Mouse (Mus musculus) heart, adult 11 months (tissue): ENCODE measurements around the gene Auts2.

Experiments
- DNase-seq: peaks from one replicate; pipeline ENCODE4 v3.0.0; 2022

Gene Auts2

GRCm38 (mm10) chr5:131886636-131887035, 656.5 kb downstream of the Auts2 start:
- peak; percentile 72 for DNase-seq

GRCm38 (mm10) chr5:131876569-131876968, 666.6 kb downstream of the Auts2 start:
- no peak for DNase-seq

- DNase-seq, result no peak
These were observed 667.2 kb downstream of the Auts2 start for GRCm38 (mm10) chr5:131875976-131876375.

- no peak for DNase-seq
These were observed 670.0 kb downstream of the Auts2 start for GRCm38 (mm10) chr5:131873116-131873515.

GRCm38 (mm10) chr5:131869711-131870499, 673.2 kb downstream of the Auts2 start:
- no peak for DNase-seq

GRCm38 (mm10) chr5:131865200-131865599, 677.9 kb downstream of the Auts2 start:
- DNase-seq, result no peak

- no peak for DNase-seq
These were observed 685.2 kb downstream of the Auts2 start for GRCm38 (mm10) chr5:131857976-131858375.

GRCm38 (mm10) chr5:131855358-131855757, 687.8 kb downstream of the Auts2 start:
- DNase-seq, result peak; percentile 97

- DNase-seq, result no peak
These were observed 691.3 kb downstream of the Auts2 start for GRCm38 (mm10) chr5:131851597-131852453.

- DNase-seq, result no peak
These were observed 692.4 kb downstream of the Auts2 start for GRCm38 (mm10) chr5:131850632-131851335.

- no peak for DNase-seq
These were observed 693.5 kb downstream of the Auts2 start for GRCm38 (mm10) chr5:131849644-131850043.

- DNase-seq, result no peak
These were observed 698.7 kb downstream of the Auts2 start for GRCm38 (mm10) chr5:131844519-131844800.

GRCm38 (mm10) chr5:131843766-131844518, 699.2 kb downstream of the Auts2 start:
- no peak for DNase-seq

- DNase-seq, result no peak
These were observed 703.4 kb downstream of the Auts2 start for GRCm38 (mm10) chr5:131839657-131840315.

GRCm38 (mm10) chr5:131839023-131839422, 704.1 kb downstream of the Auts2 start:
- DNase-seq, result peak; percentile 75

GRCm38 (mm10) chr5:131838064-131838463, 705.1 kb downstream of the Auts2 start:
- DNase-seq, result no peak

GRCm38 (mm10) chr5:131836014-131836735, 707.0 kb downstream of the Auts2 start:
- no peak for DNase-seq

GRCm38 (mm10) chr5:131832891-131833876, 710.0 kb downstream of the Auts2 start:
- DNase-seq, result no peak

- DNase-seq, result no peak
These were observed 713.0 kb downstream of the Auts2 start for GRCm38 (mm10) chr5:131830111-131830510.

- peak; percentile 95 for DNase-seq
These were observed 713.9 kb downstream of the Auts2 start for GRCm38 (mm10) chr5:131829248-131829647.
